Mouse (Mus musculus): ENCODE measurements around the gene 0610037L13Rik. TPM values are rescaled to one million over a fixed set of nuclear protein-coding genes. Genes with fewer than 3 reads are reported as not detected.

The 0610037L13Rik gene
- total RNA-seq (2021): 75.3 and 75.4 TPM in 2 replicates
- long read RNA-seq, experiment 1, transcript 0610037L13Rik-212 (8 exons, 2,997 nt): major isoform, 48 of 81 reads
- long read RNA-seq, experiment 1, transcript 0610037L13Rik-207 (7 exons, 1,551 nt): minor isoform, 17 of 81 reads
- long read RNA-seq, experiment 1, partial matches to known transcripts: 10 of 81 reads
- long read RNA-seq, experiment 1, other reads (novel, unspliced or antisense): 3 of 81 reads
- long read RNA-seq, experiment 2, transcript 0610037L13Rik-207 (7 exons, 1,551 nt): minor isoform, 18 of 76 reads
- long read RNA-seq, experiment 2, transcript 0610037L13Rik-206 (7 exons, 835 nt): minor isoform, 8 of 76 reads
- long read RNA-seq, experiment 2, transcript 0610037L13Rik-212 (8 exons, 2,997 nt): major isoform, 33 of 76 reads
- long read RNA-seq, experiment 2, partial matches to known transcripts: 12 of 76 reads
- long read RNA-seq, experiment 2, other reads (novel, unspliced or antisense): 3 of 76 reads

DNA sequence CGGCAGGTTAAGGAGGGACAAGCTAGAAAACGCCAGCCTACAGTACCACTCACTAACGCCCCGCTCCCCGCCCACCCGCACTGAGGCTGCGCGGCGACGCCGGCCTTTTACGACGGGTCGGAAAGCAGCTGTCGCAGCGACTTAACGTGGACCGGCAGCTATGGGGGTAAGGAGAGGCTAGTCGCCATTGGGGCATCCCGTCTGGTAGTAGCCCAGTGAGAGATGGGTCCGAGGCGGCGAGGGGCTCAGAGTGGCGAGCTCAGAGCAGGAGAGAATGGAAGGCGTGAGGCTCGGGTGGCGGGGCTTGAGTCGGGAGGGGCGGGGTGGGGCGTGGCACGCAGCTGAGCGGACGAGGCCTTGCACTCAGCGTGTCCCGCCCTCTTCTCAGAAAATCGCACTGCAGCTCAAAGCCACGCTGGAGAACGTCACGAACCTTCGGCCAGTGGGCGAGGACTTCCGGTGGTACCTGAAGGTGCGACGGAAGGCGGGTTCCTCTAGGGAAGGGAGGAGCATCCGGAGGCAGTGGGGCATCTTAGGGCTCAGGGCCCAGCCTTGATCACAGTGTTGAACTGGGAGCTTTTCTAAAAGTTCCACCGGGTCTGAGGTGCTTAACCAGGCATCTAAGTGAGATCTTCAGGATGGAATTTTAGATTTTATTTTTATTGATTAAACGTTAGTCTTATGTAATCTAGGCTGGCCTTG lies at the start of gene 0610037L13Rik:
Gene 0610037L13Rik, plus strand, starts transcription at position 83 of the 702 bp plus-strand sequence.
- peak; percentile 95 for DNase-seq

DNA sequence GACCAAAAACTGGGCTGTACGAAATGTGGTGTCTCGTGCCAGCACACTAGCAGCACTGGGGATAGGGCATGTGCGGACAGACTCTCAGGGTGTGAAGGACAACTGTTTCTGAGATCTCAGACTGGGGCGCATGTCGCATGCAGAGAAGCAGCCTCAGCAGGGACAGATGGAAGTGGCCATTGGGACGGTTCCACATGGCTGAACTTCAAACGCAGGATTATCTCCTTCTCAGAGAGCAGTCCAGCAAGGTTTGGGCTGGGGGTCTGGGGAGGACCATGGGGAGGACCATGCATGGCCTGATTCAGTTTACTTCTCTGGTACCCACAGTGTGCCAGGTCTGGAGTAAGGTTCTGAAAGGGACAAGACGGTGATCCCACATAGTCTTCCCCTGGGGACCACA lies 45.9 kb upstream of the 0610037L13Rik start:
- DNase-seq: no peak

DNA sequence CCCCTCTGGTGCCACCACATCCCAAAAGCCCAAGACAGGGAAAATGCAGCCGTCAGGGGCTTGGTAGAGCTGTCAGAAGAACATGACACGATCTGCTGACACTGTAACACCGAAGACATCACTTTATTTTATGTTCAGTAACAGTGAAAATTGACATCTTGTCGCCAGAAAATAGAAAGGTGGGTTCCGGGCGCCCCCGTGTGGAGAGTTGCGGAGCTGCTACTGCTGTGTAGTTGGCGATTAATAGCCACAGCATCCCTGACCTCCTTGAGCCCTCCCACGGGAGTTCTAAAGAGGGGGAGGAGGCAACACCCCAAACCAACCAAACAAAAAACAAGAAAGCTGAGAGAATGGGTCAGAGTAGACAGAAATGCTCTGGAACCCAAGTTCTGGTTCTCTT lies 44.6 kb upstream of the 0610037L13Rik start:
- DNase-seq: peak; percentile 89

DNA sequence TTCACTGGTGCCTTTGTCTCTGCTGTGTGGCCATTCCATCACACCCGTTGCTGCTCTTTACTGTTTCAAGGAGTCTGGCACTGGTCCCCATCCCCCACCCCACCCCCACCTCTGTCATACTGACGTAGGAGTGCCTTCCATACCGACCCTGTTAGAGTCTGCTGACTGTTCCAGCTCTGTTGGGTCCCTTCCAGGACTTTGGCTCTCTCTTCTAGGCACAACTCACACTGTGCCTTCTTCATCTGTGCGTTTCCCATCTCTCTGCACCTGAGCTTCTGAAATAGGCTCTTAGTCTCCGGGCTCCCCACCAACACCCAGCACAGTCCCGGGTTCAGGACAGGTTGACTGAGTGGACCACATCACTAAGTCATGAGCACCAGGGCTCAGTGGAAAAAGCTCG lies 42.8 kb upstream of the 0610037L13Rik start:
- DNase-seq: no peak

DNA sequence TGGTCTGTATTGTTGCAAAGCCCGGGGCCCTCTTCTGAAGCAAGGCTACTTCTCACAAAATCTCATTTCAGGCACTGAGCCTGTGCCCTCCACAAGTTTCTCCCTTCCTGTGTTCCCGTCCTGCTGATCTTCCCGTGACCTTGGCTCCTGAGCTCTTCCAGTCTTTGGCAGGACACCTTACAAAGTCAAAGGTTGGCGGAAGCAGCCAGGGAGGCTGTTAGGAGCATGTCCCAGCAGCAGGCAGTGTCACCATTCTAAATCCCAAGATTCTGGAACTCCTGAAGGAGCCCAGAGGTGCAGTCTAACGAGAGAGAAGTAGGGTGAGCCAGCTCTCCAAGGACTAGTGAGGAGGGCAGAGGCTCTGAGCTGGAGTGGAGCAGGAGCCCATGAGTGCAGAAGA lies 41.1 kb upstream of the 0610037L13Rik start:
- DNase-seq: peak; percentile 51

DNA sequence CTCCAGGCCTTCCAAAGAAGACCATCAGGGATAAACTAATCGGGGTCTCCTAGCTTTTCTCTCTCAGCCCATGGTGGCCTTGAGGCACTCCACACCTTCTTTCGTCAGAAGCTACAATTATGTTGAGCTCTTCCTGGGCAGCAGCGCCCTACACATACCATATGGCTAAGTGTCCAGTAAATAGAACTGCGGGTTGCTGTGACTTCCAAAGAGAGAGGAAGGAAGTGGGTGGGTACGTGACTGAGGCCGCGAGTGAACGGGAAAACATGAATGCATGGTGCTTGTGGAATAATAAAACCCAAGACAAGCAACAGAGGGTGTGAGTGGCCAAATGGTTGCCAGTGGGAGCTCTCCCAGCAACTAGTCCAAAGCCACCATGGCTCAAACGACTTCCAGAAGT lies 40.0 kb upstream of the 0610037L13Rik start:
- DNase-seq: no peak

DNA sequence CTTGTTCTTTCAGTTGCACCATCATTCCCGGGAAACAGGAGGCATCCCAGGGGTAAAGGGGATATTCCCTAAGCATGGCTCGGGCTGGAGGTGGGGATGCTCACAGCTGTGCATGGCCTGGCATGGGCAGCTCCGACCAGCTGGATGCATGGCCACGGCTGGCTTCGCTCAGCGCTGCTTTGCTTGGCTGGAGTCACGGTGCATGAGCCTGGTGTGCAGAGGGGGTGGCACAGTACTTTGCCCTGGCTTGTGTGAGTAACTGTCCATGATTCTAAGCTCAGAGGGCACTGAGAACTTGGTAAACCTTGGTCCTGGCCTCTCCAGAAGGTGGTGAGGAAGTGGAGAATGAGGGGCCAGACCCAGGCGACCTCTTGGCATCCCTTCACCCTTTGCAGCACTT lies 39.5 kb upstream of the 0610037L13Rik start:
- no peak for DNase-seq

DNA sequence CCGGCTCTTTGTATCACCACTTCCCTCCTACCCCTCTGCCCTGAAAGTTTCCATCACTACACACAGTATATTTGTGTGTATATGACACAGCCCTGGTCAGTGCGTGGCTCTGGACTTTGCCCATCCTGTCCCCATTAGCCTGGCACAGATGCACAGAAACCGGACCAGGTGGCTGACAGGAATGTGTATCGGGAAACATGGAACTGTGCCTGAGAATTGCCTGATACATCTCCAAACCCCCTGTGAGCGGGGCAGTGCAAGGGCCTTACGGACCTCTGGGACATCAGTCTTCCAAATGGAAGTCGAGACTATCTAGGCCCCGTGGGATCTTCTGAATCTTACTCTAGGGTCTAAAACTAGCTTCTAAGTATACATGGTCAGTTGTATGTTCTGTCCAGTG lies 36.3 kb upstream of the 0610037L13Rik start:
- DNase-seq: no peak

DNA sequence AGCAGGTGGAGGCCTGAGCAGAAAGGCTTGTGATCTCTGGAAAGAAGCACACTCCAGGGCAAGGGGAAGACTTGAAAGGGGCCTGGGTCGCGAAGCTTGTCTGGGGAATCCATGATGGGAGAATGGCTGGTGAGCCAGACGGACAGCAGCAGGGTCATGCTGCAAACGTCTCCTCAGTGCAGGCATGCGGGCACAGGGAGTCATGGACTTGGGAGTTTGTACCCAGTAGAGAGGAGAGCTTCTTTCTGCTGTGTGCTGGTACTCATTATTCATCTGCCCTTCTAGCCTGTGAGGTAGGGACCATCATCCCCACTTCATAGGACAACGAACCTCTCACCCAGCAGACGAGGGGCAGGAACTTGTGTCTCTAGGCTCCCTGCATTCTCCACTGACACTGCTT lies 35.8 kb upstream of the 0610037L13Rik start:
- no peak for DNase-seq

DNA sequence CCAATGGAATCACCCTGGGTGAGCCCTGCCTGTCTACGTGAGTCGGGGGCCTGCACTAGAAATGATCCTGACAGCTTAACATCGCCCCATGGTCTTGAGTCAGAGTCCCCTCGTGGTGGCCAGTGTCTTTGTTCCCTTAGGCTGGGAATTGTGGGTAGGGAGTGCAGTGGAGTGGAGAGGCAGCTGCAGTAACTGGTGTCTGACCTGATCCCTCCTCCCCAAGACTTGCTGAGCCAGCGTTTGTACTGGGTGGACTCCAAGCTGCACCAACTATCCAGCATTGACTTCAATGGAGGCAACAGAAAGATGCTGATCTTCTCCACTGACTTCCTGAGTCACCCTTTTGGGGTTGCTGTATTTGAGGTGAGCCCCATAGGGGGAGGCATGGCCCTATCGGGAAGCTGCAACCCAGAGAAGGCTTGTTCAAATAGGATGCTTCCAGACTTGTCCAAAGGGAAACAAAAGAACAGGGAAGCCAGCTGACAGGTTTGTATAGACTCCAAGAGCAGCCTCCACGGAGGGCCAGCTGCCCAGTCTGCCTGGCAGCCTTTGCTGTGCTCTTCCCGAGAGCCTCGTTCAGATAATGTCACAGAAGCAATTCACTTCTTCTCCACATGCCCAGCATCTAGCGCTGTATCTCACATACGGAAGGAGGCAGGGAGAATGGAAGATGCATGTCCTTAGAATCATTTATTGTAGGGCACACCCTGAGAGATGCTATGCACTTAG lies 32.5 kb upstream of the 0610037L13Rik start:
- no peak for DNase-seq

DNA sequence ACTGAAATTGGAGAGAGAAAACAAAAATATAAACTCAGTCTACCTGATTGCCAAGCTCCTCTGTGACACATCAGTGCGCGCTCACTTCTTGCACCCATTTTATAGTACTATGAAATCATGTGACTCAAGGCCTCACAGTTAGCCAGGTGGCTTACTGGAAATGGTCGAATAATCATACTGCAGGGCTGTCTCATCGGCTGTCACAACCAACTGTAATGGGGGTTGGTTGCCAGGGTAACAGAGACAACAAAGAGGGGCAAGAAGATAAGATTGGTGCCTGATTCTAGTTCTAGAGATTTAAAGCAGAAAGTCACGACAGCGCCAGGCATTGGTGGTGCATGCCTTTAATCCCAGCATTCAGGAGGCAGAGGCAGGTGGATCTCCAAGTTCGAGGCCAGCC lies 30.6 kb upstream of the 0610037L13Rik start:
- no peak for DNase-seq

DNA sequence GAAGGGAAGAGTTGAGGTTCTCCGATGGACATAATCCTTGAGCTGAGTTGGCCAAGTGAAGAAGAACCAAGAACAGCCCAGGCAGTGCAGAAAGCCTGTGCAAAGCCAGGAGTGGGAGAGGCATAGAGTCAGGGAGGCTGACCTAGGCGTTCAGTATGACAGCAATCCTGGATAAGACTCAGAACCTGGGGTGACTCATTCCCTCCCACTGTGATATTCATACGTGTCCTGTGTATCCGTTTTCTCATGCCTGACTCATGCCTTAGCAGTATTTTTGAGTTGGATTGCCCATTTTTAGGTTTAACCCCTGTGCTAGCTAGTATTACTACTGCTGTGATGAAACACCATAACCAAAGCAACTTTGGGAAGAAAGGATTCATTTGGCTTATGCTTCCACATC lies 24.7 kb upstream of the 0610037L13Rik start:
- DNase-seq: no peak

DNA sequence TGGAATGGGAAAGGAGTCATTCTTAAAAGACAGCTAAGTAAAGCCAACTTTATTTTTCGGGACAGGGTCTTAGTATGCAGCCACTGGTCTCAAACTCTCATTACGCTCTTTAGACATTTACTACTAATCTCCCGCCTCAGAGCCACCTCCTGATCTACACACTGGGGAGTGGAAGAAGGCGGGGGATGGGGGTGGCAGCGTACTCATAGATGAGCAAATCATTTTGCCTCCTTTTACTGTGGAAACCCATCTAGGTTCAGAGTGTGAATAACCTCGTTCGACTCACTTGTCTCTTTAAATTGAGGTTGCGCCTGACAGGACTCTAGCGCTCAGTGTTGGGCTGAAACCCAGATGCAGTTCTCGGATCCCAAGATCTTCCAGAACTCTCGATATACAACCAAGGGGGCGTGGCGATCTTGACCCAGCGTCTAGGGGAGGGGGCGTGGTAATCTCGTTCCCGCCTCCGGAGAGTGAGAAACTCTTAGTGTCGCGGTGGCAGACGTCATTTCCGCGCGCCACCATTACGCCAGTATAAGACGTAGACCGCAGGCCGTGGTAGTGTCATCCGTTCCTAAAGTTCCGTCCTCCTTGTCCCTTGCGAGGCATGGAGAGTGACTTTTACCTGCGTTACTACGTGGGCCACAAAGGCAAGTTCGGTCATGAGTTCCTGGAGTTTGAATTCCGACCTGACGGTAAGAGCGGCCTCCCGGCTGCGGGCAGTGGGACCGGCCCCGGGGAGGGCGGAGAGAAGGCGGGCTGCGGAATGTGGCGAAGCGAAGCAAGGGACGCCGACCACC lies 10.2 kb upstream of the 0610037L13Rik start, which contains the start of gene Magoh:
Gene Magoh, plus strand, starts transcription at position 502 of the 797 bp plus-strand sequence.
- DNase-seq: peak; percentile 98

DNA sequence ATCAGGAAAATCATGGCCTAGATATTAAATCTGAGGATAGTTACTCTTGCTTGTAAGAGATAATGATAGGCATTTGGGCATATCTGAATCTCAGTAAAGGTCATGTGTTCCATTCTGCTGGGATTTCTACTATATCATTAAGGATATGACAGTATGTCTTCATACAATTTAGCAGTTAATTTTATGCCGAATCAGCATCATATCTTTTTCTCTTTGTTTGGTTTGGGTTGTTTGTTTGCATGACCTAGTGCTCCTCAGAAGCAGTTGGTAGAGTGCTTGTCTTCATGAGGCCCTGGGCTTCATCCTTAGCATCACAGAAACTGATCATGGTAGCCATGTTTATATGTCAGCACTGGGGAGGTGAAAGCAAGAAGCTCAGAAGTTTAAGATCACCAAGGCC lies 8.0 kb upstream of the 0610037L13Rik start:
- no peak for DNase-seq

DNA sequence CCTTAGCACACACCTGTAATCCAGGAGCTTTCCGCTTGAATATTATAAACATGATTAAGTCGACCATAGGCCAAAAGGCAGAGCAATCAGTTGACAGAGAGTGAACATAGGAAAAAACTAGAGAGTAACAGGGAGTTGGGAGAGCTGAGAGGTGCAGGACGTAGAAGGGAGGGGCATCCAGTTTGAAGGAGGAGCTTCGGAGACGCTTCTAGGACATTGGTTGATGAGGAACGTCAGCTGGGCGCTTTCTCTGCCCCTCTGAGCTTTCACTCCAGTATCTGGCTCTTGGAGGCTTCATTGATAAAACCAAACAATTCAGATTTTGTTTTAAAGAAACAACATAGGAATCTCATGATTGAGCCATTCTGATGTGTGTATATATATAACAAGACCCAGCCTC lies 3.2 kb upstream of the 0610037L13Rik start:
- no peak for DNase-seq

DNA sequence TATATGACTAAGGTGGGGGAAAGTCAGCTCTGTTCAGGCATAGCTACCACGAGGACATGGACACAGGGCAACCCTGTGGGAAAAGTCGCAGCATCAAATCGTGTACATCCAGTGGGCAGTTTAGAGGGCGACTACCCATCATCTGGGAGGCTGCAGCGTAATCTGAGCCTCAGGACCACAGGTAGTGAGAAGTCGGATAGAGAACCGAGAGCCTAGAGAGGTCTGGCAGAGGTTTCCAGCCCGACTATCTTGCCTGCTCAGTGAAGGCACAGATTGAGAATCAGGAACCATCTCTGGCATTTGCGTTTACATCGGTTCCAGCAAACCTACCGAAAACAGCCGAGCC lies 255 bp upstream of the 0610037L13Rik start:
- DNase-seq: no peak

DNA sequence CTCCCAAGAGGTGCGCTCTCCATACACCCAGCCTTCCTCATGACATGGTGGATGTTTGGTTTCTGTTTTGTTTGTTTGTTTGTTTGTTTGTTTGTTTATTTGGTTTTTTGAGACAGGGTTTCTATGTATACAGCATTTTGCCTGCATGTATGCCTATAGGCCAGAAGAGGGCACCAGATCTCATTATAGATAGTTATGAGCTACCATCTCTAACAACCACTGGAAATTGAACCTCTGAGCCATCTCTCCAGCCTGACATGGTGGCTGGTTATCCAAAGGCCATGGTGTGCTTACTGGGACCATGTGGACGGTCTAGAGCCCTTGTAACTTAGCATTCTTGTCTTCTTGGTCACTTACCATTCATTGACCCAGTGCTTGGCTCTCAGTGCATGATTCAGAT lies 3.0 kb downstream of the 0610037L13Rik start:
- peak; percentile 17 for DNase-seq

DNA sequence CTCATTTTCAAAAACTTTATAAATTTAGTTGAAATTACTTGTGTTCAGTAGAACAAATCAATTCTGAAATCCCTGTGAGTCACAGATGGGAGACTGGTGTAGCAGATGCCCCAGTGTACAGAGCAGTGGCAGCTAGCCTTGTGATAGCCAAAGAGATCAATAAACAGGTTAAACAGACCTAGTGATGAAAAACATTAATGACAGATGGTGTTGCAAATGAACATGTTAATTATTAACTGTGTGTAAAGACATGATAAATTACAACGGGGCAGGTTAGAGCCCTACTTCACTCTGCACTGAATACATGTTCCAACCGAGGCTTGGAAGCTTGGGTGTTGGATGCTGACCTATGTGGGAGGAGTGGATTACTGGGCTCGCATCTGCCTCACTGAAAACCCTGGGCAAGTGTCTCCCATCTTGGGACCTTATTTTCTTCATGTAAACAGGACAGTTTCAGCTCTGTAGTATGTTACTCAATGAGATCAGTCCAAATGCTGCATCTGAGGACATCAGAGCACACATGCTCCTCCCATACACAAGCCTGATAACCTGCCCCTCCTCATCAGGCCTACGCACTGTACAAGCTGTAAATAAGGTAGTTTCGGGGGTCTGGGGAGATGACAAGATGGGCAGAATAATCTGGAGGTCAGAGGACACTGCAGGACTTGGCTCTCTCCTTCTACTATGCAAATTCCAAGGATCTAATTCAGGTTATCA lies 9.8 kb downstream of the 0610037L13Rik start:
- no peak for DNase-seq

DNA sequence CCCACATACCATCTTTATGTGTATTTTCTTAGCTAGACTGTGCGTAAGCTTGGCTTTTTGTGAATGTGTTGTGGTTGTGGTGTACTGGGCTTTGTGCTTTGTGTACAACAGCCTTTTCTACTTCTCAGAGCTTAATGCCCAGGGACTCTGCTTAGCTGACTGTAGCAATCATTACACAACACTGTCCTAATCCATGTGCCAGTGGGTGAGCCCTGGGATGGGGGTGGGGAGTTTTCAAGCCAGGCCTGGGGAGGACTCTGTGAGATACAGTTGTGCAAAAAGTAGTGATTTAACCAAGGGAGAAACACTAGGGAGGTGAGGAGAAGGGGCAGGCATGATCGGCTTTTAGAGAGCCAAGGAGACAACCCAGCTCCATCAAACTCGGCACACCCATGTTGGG lies 10.6 kb downstream of the 0610037L13Rik start:
- peak; percentile 28 for DNase-seq

DNA sequence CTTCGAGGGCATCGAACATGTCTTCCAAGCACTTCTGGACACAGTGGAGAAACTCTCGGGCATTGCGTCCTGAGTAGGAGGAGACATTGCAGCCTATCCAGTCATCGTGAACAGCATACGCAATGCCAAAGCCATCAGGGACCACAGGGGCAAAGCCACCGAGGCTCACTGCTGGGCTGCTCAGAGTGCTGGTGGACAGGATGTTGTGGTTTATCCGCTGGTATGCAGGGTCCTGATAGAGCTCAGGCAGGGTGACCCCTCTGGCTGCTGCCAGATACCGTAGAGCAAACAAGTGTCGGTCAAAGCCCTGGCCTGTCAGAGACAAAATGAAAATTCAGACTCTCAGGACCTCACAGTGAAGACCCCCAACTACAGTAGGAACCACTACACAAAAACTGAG lies 14.6 kb downstream of the 0610037L13Rik start:
- no peak for DNase-seq

DNA sequence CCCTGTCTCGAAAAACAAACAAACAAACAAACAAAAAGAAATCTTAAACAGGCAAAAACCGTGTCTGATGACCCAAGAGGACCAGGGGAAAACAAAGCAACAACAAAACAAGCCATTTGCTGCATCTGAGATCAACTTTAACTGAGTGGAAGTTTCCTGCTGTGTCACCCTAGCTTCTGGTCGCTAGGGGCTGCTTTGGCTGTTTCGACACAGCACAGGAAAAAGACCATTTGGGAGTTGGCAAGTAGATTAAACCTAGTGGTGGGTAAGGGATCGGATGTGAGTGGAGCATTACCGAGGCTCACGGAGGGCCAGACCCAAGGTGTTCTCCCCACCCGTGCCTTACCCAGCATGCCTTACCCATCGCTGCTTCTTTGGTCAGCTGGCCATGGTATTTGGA lies 16.9 kb downstream of the 0610037L13Rik start:
- DNase-seq: no peak

All from adrenal gland, postnatal 14 days (tissue).